Mouse (Mus musculus): ENCODE data around the gene Olfr516.
"Not testable (repeated sequence)": the region's sequence is repeated elsewhere in the genome, so short reads cannot be mapped to it uniquely, and the experiment has no call there.

The Olfr516 gene

DNA sequence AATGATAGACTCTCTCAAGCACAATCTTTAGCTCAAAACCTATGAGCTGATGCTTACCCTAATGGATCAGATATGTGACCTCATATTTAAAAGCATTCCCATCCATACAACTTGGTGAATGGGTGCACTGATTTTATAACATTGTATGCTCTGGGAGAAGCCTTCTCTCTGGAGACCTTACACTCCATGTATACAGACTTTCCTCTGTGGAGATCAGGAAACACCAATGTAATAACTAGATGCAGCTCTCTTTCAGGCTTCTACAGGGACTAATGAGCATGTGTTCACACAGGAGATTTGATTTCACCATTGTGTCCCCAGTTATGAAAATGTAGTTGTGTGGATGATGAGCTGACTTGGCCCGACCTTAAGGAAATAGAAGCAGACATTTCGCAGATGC, at the start of gene Olfr516:
Gene Olfr516 (minus strand): TSS at position 101 of the 400 bp plus-strand sequence.
- DNase-seq (ENCODE audit: extremely low spot score, low spot score), result no peak

DNA sequence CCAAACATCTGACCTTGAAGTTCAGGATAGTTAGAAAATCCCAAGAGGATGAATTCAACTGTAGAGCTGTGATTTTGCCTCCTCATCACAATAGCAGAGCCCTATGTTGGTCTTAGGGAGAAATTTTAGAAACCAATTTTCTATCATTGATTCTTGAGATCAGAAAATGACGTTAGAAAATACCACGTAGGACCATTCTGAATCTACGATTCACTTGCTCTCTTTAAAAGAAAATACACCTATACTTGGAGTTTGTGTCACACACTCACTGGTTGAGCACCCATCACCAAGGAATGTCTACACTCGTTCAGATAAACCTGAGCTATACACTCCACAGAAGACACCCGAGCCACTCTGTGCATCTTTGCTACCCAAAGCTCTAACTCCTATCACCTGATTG, 44.0 kb upstream of the Olfr516 start, which contains the start of gene Olfr519:
Gene Olfr519 (minus strand): TSS at position 101 of the 400 bp plus-strand sequence.
- DNase-seq (ENCODE audit: extremely low spot score, low spot score), result no peak

GRCm38 (mm10) chr7:108884906-108885305, 34.6 kb upstream of the Olfr516 start, which contains the start of gene Olfr518:
Gene Olfr518 (minus strand): TSS chr7:108885006.
- DNase-seq (ENCODE audit: extremely low spot score, low spot score), result no peak

DNA sequence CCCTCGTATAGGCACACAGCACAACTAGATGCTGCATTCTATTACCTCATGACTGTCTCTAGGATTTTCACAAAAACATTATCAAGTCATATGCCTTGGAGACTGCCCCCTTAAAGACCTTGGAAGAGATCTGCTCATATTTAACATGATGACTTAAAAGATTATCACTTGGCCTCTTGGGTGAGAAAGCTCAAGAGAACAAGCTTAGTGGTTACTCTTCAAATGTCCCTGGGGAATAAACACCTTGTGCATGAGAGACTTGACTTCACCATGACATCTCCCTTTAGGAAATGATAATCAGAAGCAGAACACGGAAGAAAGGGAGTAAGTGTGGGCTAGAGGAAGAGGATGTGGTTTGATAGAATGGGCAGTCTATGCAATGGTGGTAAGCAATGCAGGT, 21.9 kb upstream of the Olfr516 start, which contains the start of gene Olfr517:
Gene Olfr517 (minus strand): TSS at position 101 of the 400 bp plus-strand sequence.
- no peak for DNase-seq (ENCODE audit: extremely low spot score, low spot score)

DNA sequence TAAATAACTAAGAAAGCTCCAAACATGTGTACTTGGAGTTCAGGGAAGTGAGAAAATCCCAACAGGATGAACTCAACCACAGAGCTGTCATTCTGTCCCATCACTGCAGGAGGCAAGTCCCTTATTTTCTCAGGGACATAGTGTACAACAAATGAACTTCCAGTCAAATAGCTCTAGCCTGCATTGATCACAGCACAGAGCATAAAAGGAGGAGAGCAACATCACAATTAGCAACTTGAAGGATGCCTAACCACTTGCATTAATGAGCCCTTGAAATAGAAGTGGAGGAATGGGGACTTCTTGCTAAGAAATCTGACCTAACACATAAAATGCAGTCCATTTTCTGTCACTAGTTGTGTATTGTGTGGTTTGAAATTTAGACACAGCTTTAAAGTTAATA, 24.4 kb downstream of the Olfr516 start, which contains the start of gene Olfr514:
Gene Olfr514 (minus strand): TSS at position 101 of the 400 bp plus-strand sequence.
- no peak for DNase-seq (ENCODE audit: extremely low spot score, low spot score)

DNA sequence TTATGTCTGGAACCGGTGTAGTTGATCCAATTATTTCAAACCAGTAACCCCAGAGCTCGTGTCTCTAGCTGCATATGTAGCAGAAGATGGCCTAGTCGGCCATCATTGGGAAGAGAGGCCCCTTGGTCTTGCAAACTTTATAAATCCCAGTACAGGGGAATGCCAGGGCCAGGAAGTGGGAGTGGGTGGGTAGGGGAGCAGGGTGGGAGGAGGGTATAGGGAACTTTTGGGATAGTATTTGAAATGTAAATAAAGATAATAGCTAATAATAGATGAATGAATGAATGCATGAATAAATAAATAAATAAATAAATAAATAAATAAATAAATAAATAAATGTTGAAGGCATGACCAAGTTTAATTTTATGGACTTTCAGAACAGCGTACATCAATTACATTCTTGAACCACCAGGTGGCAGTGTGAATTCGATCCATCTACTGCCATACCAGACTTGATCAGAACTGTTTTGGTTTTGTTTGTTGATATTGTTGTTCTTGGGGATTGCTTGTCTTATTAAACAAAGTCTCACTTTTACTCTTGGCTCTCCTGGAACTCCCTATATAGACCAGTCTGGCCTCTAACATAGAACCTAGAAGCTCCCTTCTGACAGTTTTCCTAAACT, 35.6 kb downstream of the Olfr516 start:
- DNase-seq (ENCODE audit: extremely low spot score, low spot score), result not testable (repeated sequence)

GRCm38 (mm10) chr7:108797205-108797933, 53.0 kb downstream of the Olfr516 start:
- no peak for DNase-seq (ENCODE audit: extremely low spot score, low spot score)

Measured in neural tube, embryonic 10.5 days (tissue).